ENCODE assay signal across 8 mouse cellular contexts in genomic region chr8:84639162-84640009, GRCm38 (mm10). TPM values are rescaled to one million over a fixed set of nuclear protein-coding genes. Genes with fewer than 3 reads are reported as not detected.
A peak's percentile ranks its signal among the peaks of the same experiment; 100 is the strongest.
DNase-seq lines count a peak whose midpoint lies in the region; ATAC-seq and TF ChIP-seq lines count a peak whose summit lies in the region.

No protein-coding gene starts in this region.

- H3K4me3 ChIP-seq in MEL (ENCODE audit: control insufficient read depth in 1 of 2, insufficient read depth in 1 of 2, low read depth in 2 of 2, low read length in 2 of 2) = peak overlapping the region; percentile 76 to 91
- peak overlapping the region; percentile 58 for H3K4me3 ChIP-seq in lung, embryonic 15.5 days
- peak overlapping the region; percentile 57 for H3K4me3 ChIP-seq in olfactory bulb, adult 2 months (ENCODE audit: insufficient read depth, low read depth, low read length)

- H3K9me3 ChIP-seq in MEL (replicated peaks; ENCODE audit: insufficient read depth, low read length) = no peaks in the 10 kb centered on the region
- no peaks in the 10 kb centered on the region for H3K9me3 ChIP-seq in lung, embryonic 15.5 days

- ATAC-seq in hematopoietic stem cell, adult 5-6 weeks (replicated peaks in 1 of 2; ENCODE audit: insufficient read depth in 1 of 2, low FRiP score in 2 of 2, low TSS enrichment in 1 of 2, low read depth in 1 of 2, poor library complexity in 2 of 2, severe bottlenecking in 2 of 2) = peak; percentile 62 to 74
- ATAC-seq in lung, embryonic 15.5 days (ENCODE audit: borderline replicate concordance, extremely low read depth, low FRiP score, low TSS enrichment) = peak; percentile 93

- TF ChIP-seq POLR2A in MEL (IDR thresholded peaks at IDR 0.05; ENCODE audit: control insufficient read depth in 1 of 2, insufficient read depth in 1 of 2, low read depth in 1 of 2, low read length in 2 of 2, poor library complexity in 1 of 2) = peak; percentile 80 to 88; a peak in 3 of 4 replicates
- peak; percentile 74 for TF ChIP-seq POLR2A in olfactory bulb, adult 2 months (IDR thresholded peaks at IDR 0.05; ENCODE audit: insufficient read depth, low read depth, low read length)

- DNase-seq in MEL (ENCODE audit: low read depth, low spot score) = peak; percentile 95
- DNase-seq in cerebellum, adult 8-10 months = peak; percentile 92
- DNase-seq in forelimb bud, embryonic 11.5 days (ENCODE audit: low read depth, low spot score) = peak; percentile 96
- DNase-seq in layer of hippocampus, adult 9-10 months (ENCODE audit: low spot score) = peak; percentile 78
- peak; percentile 84 to 85 for DNase-seq in thymus, adult 18-20 months

- peak in 2 of 3 experiments; percentile 69 to 80; a peak in 5 of 6 replicates for TF ChIP-seq CTCF in MEL (IDR thresholded peaks at IDR 0.05 in 2 of 3, conservative IDR thresholded peaks at IDR 0.05 in 1 of 3; ENCODE audit: control insufficient read depth in 1 of 3, insufficient read depth in 1 of 3, low read depth in 2 of 3, low read length in 3 of 3, poor library complexity in 1 of 3, severe bottlenecking in 1 of 3)
- TF ChIP-seq CTCF in olfactory bulb, adult 2 months (IDR thresholded peaks at IDR 0.05; ENCODE audit: insufficient read depth, low read depth, low read length) = peak; percentile 80

- no peak for TF ChIP-seq EP300 in MEL (IDR thresholded peaks at IDR 0.05; ENCODE audit: low read depth in 1 of 2, low read length in 2 of 2)

- no peaks in the 10 kb centered on the region for H3K27me3 ChIP-seq in MEL (ENCODE audit: control insufficient read depth in 1 of 2, insufficient read depth in 2 of 2, low read length in 2 of 2)
- H3K27me3 ChIP-seq in lung, embryonic 15.5 days = no peaks in the 10 kb centered on the region

- peak overlapping the region; percentile 95 for H3K9ac ChIP-seq in MEL (ENCODE audit: control insufficient read depth, low read depth, low read length, poor library complexity, severe bottlenecking)
- H3K9ac ChIP-seq in lung, embryonic 15.5 days = peak overlapping the region; percentile 79

- peaks cover 7 to 21% of the 10 kb centered on the region in 2 experiments; a peak in 3 of 4 replicates for H3K4me1 ChIP-seq in MEL (ENCODE audit: control insufficient read depth in 1 of 2, insufficient read depth in 2 of 2, low read length in 2 of 2)
- H3K4me1 ChIP-seq in lung, embryonic 15.5 days = peaks cover 32% of the 10 kb centered on the region
- peaks cover 5% of the 10 kb centered on the region for H3K4me1 ChIP-seq in olfactory bulb, adult 2 months (ENCODE audit: control insufficient read depth, insufficient read depth, low read length)

- H3K4me2 ChIP-seq in lung, embryonic 15.5 days = peak overlapping the region; percentile 91

- WGBS in lung, embryonic 15.5 days = under 1% methylated on average over 82 of the region's 106 CpGs
- 4% methylated on average over 106 of the region's 106 CpGs for WGBS in olfactory bulb, adult 2 months

- peaks cover 1% of the 10 kb centered on the region; the same call in 1 of the 2 replicates for H3K79me2 ChIP-seq in MEL (ENCODE audit: control insufficient read depth, insufficient read depth, low read length, poor library complexity)

- peaks cover 0 to 20% of the 10 kb centered on the region in 2 experiments; a peak in 2 of 4 replicates for H3K36me3 ChIP-seq in MEL (ENCODE audit: control insufficient read depth in 1 of 2, insufficient read depth in 2 of 2, low read length in 2 of 2)
- no peaks in the 10 kb centered on the region for H3K36me3 ChIP-seq in lung, embryonic 15.5 days

- peak; percentile 29 for TF ChIP-seq RAD21 in MEL (IDR thresholded peaks at IDR 0.05; ENCODE audit: low read depth, low read length)

- H3K27ac ChIP-seq in MEL (ENCODE audit: control insufficient read depth, low read depth, low read length) = peak overlapping the region; percentile 72
- H3K27ac ChIP-seq in lung, embryonic 15.5 days = peak overlapping the region; percentile 93
- H3K27ac ChIP-seq in olfactory bulb, adult 2 months (ENCODE audit: insufficient read depth, low read depth, low read length) = 0 out of 2 replicates have a peak overlapping the region, but pooled peaks have one; percentile 11

TF ChIP-seq in MEL, 35 proteins besides CTCF, POLR2A, EP300 and RAD21:
- TF ChIP-seq KAT2A (conservative IDR thresholded peaks at IDR 0.05; ENCODE audit: low read depth, low read length) (no peak), MAX (IDR thresholded peaks at IDR 0.05; ENCODE audit: low read length) (peak; percentile 39; the same call in 1 of the 2 replicates), MAZ (IDR thresholded peaks at IDR 0.05; ENCODE audit: low read depth, low read length) (no peak; the same call in 1 of the 2 replicates), ETS1 (IDR thresholded peaks at IDR 0.05; ENCODE audit: low read depth, low read length) (no peak), ZNF384 (IDR thresholded peaks at IDR 0.05; ENCODE audit: low read depth, low read length) (no peak), TCF12 (IDR thresholded peaks at IDR 0.05; ENCODE audit: low read depth, low read length) (no peak), ZMIZ1 (IDR thresholded peaks at IDR 0.05; ENCODE audit: low read depth, low read length) (peak; percentile 59; the same call in 1 of the 2 replicates), POLR2AphosphoS2 (IDR thresholded peaks at IDR 0.05; ENCODE audit: low read length) (peak; percentile 68; the same call in 1 of the 2 replicates), JUND (IDR thresholded peaks at IDR 0.05; ENCODE audit: low read depth, low read length) (no peak), USF1 (IDR thresholded peaks at IDR 0.05; ENCODE audit: low read depth, low read length) (no peak), MXI1 (IDR thresholded peaks at IDR 0.05; ENCODE audit: low read depth, low read length) (peak; percentile 76), NELFE (IDR thresholded peaks at IDR 0.05; ENCODE audit: low read depth, low read length) (peak; percentile 90), SMC3 (IDR thresholded peaks at IDR 0.05; ENCODE audit: low read depth, low read length) (peak; percentile 47), NRF1 (IDR thresholded peaks at IDR 0.05; ENCODE audit: insufficient read depth, low read depth, low read length, poor library complexity, severe bottlenecking) (peak; percentile 82), HCFC1 (IDR thresholded peaks at IDR 0.05; ENCODE audit: low read depth, low read length) (peak; percentile 1; the same call in 1 of the 2 replicates), UBTF (IDR thresholded peaks at IDR 0.05; ENCODE audit: borderline replicate concordance, insufficient read depth, low read depth, low read length) (no peak), ZKSCAN1 (IDR thresholded peaks at IDR 0.05; ENCODE audit: low read depth, low read length) (no peak), CHD2 (IDR thresholded peaks at IDR 0.05; ENCODE audit: low read length) (no peak), SIN3A (IDR thresholded peaks at IDR 0.05; ENCODE audit: low read length) (peak; percentile 50), CHD1 (IDR thresholded peaks at IDR 0.05; ENCODE audit: low read depth, low read length) (no peak), TAL1 (IDR thresholded peaks at IDR 0.05; ENCODE audit: low read length) (no peak), MYB (IDR thresholded peaks at IDR 0.05; ENCODE audit: low read depth, low read length) (no peak), RCOR1 (IDR thresholded peaks at IDR 0.05; ENCODE audit: low read depth, low read length) (no peak)

RNA-seq across cellular contexts. Expression of gene Ier2, which starts 23.3 kb away (rescaled TPM):
- total RNA-seq in MEL (2012; rRNA removed) = 22.5 and 24.4 TPM in 2 replicates
- 100 to 1,000 TPM in 1 of 2 experiments, 10 to 100 TPM in 1; 37.7 to 258 TPM for polyA plus RNA-seq in MEL (2012; ENCODE audit: insufficient read depth in 1 of 2, insufficient read length in 2 of 2, low read depth in 1 of 2, low replicate concordance in 2 of 2, missing spikeins in 1 of 2)
- 105 and 115 TPM in 2 replicates for total RNA-seq in hematopoietic stem cell, adult 5-6 weeks (2017)
- 91.2 and 92.0 TPM in 2 replicates for polyA plus RNA-seq in lung, embryonic 15.5 days (2015; fragmentation: Nextera tagmentation; extraction: Ambion mirVana)
- polyA plus RNA-seq in olfactory bulb, adult 2 months (2012; ENCODE audit: insufficient read depth, insufficient read length, low replicate concordance, missing spikeins) = not detected in 2 replicates

RNA-seq across cellular contexts. Expression of gene Trmt1, which starts 46.7 kb away (rescaled TPM):
- total RNA-seq in MEL (2012; rRNA removed) = 154 and 183 TPM in 2 replicates
- 100 to 1,000 TPM in 1 of 2 experiments, not detected in 1; 221 TPM for polyA plus RNA-seq in MEL (2012; ENCODE audit: insufficient read depth in 1 of 2, insufficient read length in 2 of 2, low read depth in 1 of 2, low replicate concordance in 2 of 2, missing spikeins in 1 of 2)
- 58.7 and 72.0 TPM in 2 replicates for total RNA-seq in hematopoietic stem cell, adult 5-6 weeks (2017)
- polyA plus RNA-seq in lung, embryonic 15.5 days (2015; fragmentation: Nextera tagmentation; extraction: Ambion mirVana) = 57.5 and 58.4 TPM in 2 replicates
- not detected in 2 replicates for polyA plus RNA-seq in olfactory bulb, adult 2 months (2012; ENCODE audit: insufficient read depth, insufficient read length, low replicate concordance, missing spikeins)

RNA-seq across cellular contexts. Expression of gene Nacc1, which starts 48.3 kb away (rescaled TPM):
- total RNA-seq in MEL (2012; rRNA removed) = 42.5 and 45.3 TPM in 2 replicates
- polyA plus RNA-seq in MEL (2012; ENCODE audit: insufficient read depth in 1 of 2, insufficient read length in 2 of 2, low read depth in 1 of 2, low replicate concordance in 2 of 2, missing spikeins in 1 of 2) = 100 to 1,000 TPM in 1 of 2 experiments, not detected in 1; 106 TPM
- total RNA-seq in hematopoietic stem cell, adult 5-6 weeks (2017) = 47.3 and 51.0 TPM in 2 replicates
- 20.2 and 21.6 TPM in 2 replicates for polyA plus RNA-seq in lung, embryonic 15.5 days (2015; fragmentation: Nextera tagmentation; extraction: Ambion mirVana)
- polyA plus RNA-seq in olfactory bulb, adult 2 months (2012; ENCODE audit: insufficient read depth, insufficient read length, low replicate concordance, missing spikeins) = not detected in 2 replicates

Comparison
In these comparisons a context has a peak if more than half of its experiments do, and no peak if none do; other contexts are left out.
1. Peak in every context shown above with its lines: DNase-seq, ATAC-seq, H3K4me3 ChIP-seq and H3K27ac ChIP-seq.
2. H3K27ac ChIP-seq: peak in every context shown above with its lines; median percentile 93 in lung, embryonic 15.5 days; 72 in MEL; 11 in olfactory bulb, adult 2 months.
3. RNA of gene Ier2, which starts 23.3 kb away (polyA plus RNA-seq): 37.7 to 258 TPM in MEL and 91.2 to 92.0 TPM in lung, embryonic 15.5 days; not detected in olfactory bulb, adult 2 months; every median in the first group is over 10 times any median in the second.